ENCODE assay signal across 20 mouse cellular contexts in the genomic region with DNA sequence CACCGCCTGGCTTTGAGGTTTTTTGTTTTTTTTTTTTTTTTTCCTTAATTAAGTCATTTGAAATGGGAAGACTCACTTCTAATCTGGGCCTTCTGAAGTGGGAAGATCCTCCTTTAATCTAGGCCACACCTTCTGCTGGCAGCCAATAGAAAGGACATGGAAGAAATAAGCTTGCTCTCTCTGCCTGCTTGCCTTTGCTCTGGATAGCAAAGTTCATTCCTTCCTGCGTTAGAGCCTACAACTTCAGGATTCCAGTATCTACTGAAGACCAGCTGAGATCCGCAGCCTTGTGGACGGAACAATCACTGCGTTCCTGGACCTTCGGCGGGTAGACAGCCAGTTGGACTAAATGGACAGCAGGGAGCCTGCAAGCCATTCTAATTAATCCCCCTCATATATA.
DNase-seq lines count a peak whose midpoint lies in the region; ATAC-seq and TF ChIP-seq lines count a peak whose summit lies in the region.
"Had no signal": no experiment of that assay in that cellular context is flagged by ENCODE, and none has a peak within 500 bp of the region (broad histone marks: within the 10 kb centered on the region; RNA-seq: fewer than 3 reads in every experiment).

No protein-coding gene starts in this region.

- ATAC-seq in intestine, embryonic 15.5 days, result peak; percentile 40
- no peak for ATAC-seq in midbrain, embryonic 13.5 days
- ATAC-seq: activated CD4-positive, CD25-positive, alpha-beta regulatory T cell, adult 4 months; forebrain, postnatal 0 days; Patski had no signal

- H3K9me3 ChIP-seq in intestine, embryonic 15.5 days, result no peaks in the 10 kb centered on the region
- H3K9me3 ChIP-seq in midbrain, embryonic 13.5 days, result no peaks in the 10 kb centered on the region
- H3K9me3 ChIP-seq: embryonic facial prominence, embryonic 13.5 days; forebrain, embryonic 12.5 days; heart, embryonic 12.5 days; hindbrain, embryonic 10.5 days had no signal

- no peak overlapping the region for H3K9ac ChIP-seq in intestine, embryonic 15.5 days
- no peak overlapping the region for H3K9ac ChIP-seq in midbrain, embryonic 13.5 days (replicated peaks)
- H3K9ac ChIP-seq: embryonic facial prominence, embryonic 13.5 days; forebrain, embryonic 12.5 days; forebrain, postnatal 0 days; heart, embryonic 12.5 days had no signal

- no peaks in the 10 kb centered on the region for H3K4me1 ChIP-seq in kidney, adult 2 months (ENCODE audit: control insufficient read depth, insufficient read depth, low read length)
- H3K4me1 ChIP-seq in intestine, embryonic 15.5 days (replicated peaks), result no peaks in the 10 kb centered on the region
- H3K4me1 ChIP-seq in midbrain, embryonic 13.5 days (replicated peaks), result no peaks in the 10 kb centered on the region
- H3K4me1 ChIP-seq: embryonic facial prominence, embryonic 13.5 days; forebrain, embryonic 12.5 days; hindbrain, embryonic 10.5 days had no signal

- no peak overlapping the region for H3K4me2 ChIP-seq in intestine, embryonic 15.5 days (replicated peaks)
- H3K4me2 ChIP-seq in midbrain, embryonic 13.5 days (replicated peaks), result no peak overlapping the region
- H3K4me2 ChIP-seq: embryonic facial prominence, embryonic 13.5 days; forebrain, embryonic 12.5 days; heart, embryonic 12.5 days had no signal

- no peaks in the 10 kb centered on the region for H3K27me3 ChIP-seq in kidney, adult 2 months (replicated peaks; ENCODE audit: control insufficient read depth, insufficient read depth, low read length)
- no peaks in the 10 kb centered on the region for H3K27me3 ChIP-seq in intestine, embryonic 15.5 days (replicated peaks)
- no peaks in the 10 kb centered on the region for H3K27me3 ChIP-seq in midbrain, embryonic 13.5 days
- H3K27me3 ChIP-seq: embryonic facial prominence, embryonic 13.5 days; forebrain, embryonic 12.5 days; Patski had no signal

- DNase-seq in kidney, adult 2 months, result peak; percentile 76
- no peak for DNase-seq in kidney, postnatal 4 days
- peak; percentile 34 for DNase-seq in kidney, postnatal 14 days
- no peak for DNase-seq in thymus, postnatal 25 days
- DNase-seq: adrenal gland, adult 2 months; adrenal gland, postnatal 25 days; cerebellum, adult 18-20 months; cerebellum, adult 9-11 months; cerebellum, postnatal 36 days; forebrain, postnatal 0 days; gastrocnemius, postnatal 14 days; heart, adult 2 months had no signal

- TF ChIP-seq CTCF in kidney, adult 2 months (conservative IDR thresholded peaks at IDR 0.05; ENCODE audit: insufficient read depth, insufficient read length, low read depth, low read length), result no peak

- WGBS in kidney, adult 2 months, result 63% methylated on average over 7 of the region's 7 CpGs
- 80% methylated on average over 7 of the region's 7 CpGs for WGBS in intestine, embryonic 15.5 days
- WGBS in midbrain, embryonic 13.5 days, result 82% methylated on average over 7 of the region's 7 CpGs

- no peak overlapping the region for H3K27ac ChIP-seq in kidney, adult 2 months (ENCODE audit: insufficient read depth, low read depth, low read length)
- H3K27ac ChIP-seq in intestine, embryonic 15.5 days, result 0 out of 2 replicates have a peak overlapping the region, but pooled peaks have one; percentile 32
- no peak overlapping the region for H3K27ac ChIP-seq in midbrain, embryonic 13.5 days
- H3K27ac ChIP-seq: embryonic facial prominence, embryonic 13.5 days; forebrain, embryonic 12.5 days; heart, adult 2 months had no signal

- no peak overlapping the region for H3K4me3 ChIP-seq in kidney, adult 2 months (ENCODE audit: insufficient read depth, low read depth, low read length)
- no peak overlapping the region for H3K4me3 ChIP-seq in intestine, embryonic 15.5 days (replicated peaks)
- no peak overlapping the region for H3K4me3 ChIP-seq in midbrain, embryonic 13.5 days (replicated peaks)
- H3K4me3 ChIP-seq: embryonic facial prominence, embryonic 13.5 days; forebrain, embryonic 12.5 days; heart, adult 2 months; heart, embryonic 12.5 days; hindbrain, embryonic 10.5 days had no signal

- no peaks in the 10 kb centered on the region for H3K36me3 ChIP-seq in kidney, adult 2 months (ENCODE audit: control insufficient read depth, insufficient read depth, low read length)
- 0 out of 2 replicates have a peak, but pooled peaks cover 4% of the 10 kb centered on the region for H3K36me3 ChIP-seq in intestine, embryonic 15.5 days
- peaks cover 73% of the 10 kb centered on the region for H3K36me3 ChIP-seq in midbrain, embryonic 13.5 days

- no peak for TF ChIP-seq POLR2A in kidney, adult 2 months (IDR thresholded peaks at IDR 0.05; ENCODE audit: low read depth, low read length)

Comparison
In these comparisons a context has a peak if more than half of its experiments do, and no peak if none do; other contexts are left out.
1. DNase-seq: peak in kidney, adult 2 months (single experiment) and kidney, postnatal 14 days (single experiment); none in kidney, postnatal 4 days (0 of 2) and thymus, postnatal 25 days (single experiment).